Mouse (Mus musculus): ENCODE results near the gene Il6ra. TPM values are rescaled to one million over a fixed set of nuclear protein-coding genes. Genes with fewer than 3 reads are reported as not detected.

The Il6ra gene
- total RNA-seq (2021) = 11.3 and 11.5 TPM in 2 replicates
- long read RNA-seq, experiment 1, partial matches to known transcripts = 0 of 1 reads
- long read RNA-seq, experiment 1, other reads (novel, unspliced or antisense) = 1 of 1 reads
- long read RNA-seq, experiment 2, partial matches to known transcripts = 1 of 2 reads
- long read RNA-seq, experiment 2, other reads (novel, unspliced or antisense) = 1 of 2 reads

GRCm38 (mm10) chr3:89912543-89913391 is at the start of gene Il6ra:
TSS of gene Il6ra (minus strand) at chr3:89913196.
- peak; percentile 94 for DNase-seq

- peak; percentile 52 for DNase-seq
Measured at GRCm38 (mm10) chr3:89962059-89962750, 49.2 kb upstream of the Il6ra start.

GRCm38 (mm10) chr3:89961436-89961835 is 48.4 kb upstream of the Il6ra start:
- no peak for DNase-seq

DNA sequence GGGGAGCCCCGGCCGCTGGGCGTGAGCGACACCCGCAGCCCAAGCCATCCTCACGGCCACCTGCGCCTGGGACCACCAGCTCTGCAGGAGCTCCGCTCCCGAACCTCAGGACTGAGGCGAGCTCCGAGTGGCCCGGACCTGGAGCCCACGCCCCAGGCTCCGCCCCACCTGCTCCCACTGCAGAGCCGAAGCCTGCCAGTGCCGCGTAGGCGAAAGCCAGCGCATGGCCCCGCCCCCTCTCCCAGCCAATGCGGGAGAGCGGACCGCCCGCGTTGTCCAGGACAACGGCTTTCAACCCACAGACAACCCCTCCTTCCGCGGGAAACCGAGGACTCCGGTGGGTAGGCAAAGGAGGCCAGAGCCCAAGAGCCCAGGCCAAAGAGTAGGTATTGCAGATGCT is 47.5 kb upstream of the Il6ra start:
- DNase-seq = peak; percentile 97

GRCm38 (mm10) chr3:89959435-89959834 is 46.4 kb upstream of the Il6ra start:
- no peak for DNase-seq

GRCm38 (mm10) chr3:89957880-89958279 is 44.9 kb upstream of the Il6ra start:
- DNase-seq = no peak

DNA sequence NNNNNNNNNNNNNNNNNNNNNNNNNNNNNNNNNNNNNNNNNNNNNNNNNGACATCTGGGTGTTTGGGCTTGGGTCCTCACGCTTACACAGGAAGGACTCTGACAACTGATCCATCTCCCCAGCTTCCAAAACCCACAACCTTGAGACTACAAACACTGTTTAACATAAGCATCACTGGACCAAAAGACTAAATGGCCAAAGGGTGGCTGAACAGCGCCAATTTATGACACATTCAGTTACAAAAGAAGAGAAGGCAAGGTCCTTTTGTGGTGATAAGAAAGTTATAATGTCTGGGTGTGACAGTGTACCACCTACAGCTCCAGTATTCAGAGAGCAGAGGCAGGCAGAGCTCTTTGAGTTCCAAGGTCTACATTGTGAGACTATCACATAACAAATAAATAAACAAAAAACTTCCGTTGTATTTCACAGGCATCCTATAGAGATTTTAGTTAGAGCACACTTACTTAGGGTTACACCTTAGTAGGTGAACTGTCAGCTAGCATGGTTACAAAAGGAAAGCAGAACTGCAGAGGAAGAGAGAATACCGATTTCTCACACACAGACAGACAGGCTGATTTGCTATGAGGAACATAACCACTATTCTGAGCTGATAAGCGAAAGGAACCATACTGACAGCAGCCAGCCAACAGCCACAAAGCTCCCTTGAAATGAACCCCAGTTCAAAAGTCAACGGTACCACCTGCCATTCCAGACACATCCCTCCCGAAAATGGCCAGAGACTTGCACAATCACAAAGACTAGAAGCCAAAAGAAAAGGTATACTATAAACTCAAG is 43.4 kb upstream of the Il6ra start:
- DNase-seq = no peak

GRCm38 (mm10) chr3:89953420-89953819 is 40.4 kb upstream of the Il6ra start:
- DNase-seq = peak; percentile 90

GRCm38 (mm10) chr3:89948655-89949054 is 35.7 kb upstream of the Il6ra start:
- no peak for DNase-seq

DNA sequence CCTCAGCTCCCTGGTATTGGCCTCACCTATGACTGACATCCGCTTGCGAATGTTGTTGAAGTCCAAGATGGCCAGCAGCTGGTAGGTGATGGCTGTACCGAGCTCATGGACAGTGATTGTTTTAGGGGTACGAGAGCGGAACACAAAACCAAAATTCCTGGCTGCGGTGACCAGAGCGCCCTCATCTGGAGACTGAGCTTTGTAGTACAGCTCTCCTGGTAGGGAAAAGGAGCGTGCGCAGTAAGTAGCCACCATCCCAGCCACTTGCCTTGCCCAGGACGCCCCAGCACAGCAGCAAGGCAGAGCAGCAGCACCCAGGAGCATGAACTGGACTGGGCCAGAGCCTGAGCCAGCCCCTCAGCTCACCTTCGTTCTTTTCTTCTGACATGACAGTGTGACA is 35.0 kb upstream of the Il6ra start:
- DNase-seq = no peak

- DNase-seq = no peak
Measured at GRCm38 (mm10) chr3:89945026-89945425, 32.0 kb upstream of the Il6ra start.

DNA sequence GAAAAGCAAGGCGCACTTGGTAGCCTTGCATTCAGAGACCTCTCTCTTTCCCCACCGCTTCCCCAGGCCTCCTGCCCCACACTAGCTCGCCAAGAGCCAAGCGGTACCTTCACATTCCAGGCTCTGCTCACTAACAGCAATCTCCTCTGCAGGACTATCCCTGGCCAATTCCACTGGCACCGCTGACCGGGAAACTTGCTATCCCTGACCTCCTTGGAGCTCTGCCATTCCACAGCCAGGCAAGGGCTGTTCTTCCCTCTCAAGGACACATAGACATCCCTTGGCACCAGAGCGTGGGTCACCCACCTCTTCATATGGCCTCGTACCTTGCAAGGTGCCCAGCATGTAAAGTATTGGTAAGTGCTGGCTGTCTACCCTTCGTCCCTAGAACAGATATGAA is 29.9 kb upstream of the Il6ra start:
- DNase-seq = peak; percentile 78

GRCm38 (mm10) chr3:89936495-89936894 is 23.5 kb upstream of the Il6ra start:
- DNase-seq = no peak

- DNase-seq = no peak
Measured at GRCm38 (mm10) chr3:89932925-89933324, 19.9 kb upstream of the Il6ra start.

DNA sequence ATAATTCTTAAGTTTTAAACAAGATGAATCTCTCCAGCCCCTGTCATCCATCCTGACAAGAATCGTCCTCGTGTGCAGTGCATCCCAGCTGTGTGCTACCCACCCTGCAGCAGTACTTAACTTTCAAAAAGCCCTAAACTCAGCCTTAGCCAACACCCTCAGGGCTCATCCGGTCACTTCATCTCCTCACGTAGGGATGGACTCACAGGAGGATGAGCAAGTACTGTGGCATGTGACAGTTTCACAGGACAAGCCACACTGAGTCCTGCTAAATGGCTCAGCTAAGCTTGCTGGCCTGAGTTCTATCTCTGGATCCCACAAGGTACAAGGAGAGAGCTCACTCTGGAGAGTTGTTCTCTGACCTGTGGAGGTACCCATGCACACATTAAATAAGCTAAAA is 16.0 kb upstream of the Il6ra start:
- DNase-seq = no peak

DNA sequence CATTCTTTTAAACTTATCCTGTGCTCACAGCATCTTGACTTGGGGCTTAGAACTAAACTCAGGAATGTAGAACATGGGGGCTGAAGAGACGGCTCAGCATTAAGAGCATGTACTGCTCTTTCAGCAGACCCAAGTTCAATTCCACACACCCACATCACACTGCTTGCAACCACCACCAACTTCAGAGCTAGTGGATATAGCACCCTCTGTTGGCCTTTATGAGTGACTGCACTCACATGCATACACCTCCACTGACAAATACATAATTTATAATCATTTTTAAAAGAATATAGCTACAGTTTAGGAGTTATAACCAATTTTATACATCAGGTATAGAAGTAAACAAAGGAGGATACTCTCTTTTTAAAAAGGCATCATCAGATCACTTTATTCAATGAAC is 13.4 kb upstream of the Il6ra start:
- no peak for DNase-seq

- no peak for DNase-seq
Measured at GRCm38 (mm10) chr3:89920711-89921110, 7.7 kb upstream of the Il6ra start.

DNA sequence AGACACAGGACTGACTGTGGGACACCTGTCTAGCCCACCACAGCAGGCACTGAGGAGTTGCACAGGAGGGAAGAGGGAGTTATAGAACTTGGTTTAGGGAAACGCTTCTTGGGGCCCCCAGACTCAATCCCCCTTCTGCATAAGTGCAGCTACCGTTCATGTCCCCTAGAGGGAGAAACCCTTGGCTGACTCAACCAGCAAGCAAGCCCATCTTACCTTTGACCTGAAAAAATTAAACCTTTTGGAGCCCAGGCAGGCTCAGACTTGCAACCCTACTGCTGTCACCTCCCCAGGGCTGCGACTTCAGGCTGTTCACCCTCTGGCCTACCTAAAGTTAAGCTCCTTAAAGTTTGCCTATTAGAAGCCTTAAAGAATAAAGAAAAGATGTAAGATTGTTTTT is 4.4 kb upstream of the Il6ra start:
- DNase-seq = no peak

GRCm38 (mm10) chr3:89916622-89917021 is 3.6 kb upstream of the Il6ra start:
- DNase-seq = no peak

DNA sequence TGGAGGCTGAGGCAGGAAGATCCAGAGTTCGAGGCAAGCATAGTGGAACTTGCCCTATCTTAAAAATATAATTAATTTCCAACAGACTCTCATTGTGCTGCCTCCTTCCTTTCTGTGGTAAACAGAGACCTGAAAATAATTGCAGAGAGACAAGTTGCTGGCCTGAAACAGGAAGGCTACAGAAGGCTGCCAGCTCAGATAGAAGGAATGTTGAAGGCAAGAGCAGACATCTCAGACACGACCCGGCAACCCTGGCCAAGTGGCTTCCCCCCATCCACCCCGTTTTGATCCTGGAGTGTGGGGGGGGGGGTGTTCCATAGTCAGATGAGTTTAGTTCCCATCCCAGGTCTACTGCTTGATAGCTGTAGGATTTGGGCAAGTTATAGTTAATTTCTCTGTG is 1.7 kb upstream of the Il6ra start:
- DNase-seq = no peak

DNA sequence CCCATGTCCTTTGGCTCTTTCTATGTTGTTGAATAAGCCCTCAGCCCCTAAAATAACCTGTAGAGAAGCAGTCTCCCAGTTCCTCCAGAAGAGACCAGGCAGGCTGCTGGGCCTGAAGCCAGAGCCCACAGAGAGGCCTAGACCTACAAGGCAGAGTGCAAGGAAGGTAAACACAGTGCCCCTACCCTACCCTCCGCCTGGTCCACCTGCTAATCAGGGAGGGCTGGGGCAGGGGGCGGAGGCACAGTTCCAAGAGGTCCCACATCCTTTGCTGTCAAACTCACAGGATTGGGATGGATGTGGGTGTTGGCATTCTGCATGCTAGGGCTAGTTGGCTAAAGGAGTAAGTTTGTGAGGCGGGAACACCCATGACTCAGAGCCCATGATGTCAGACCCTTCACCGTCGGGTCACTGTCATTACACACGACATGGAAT is 871 bp downstream of the Il6ra start:
- no peak for DNase-seq

DNA sequence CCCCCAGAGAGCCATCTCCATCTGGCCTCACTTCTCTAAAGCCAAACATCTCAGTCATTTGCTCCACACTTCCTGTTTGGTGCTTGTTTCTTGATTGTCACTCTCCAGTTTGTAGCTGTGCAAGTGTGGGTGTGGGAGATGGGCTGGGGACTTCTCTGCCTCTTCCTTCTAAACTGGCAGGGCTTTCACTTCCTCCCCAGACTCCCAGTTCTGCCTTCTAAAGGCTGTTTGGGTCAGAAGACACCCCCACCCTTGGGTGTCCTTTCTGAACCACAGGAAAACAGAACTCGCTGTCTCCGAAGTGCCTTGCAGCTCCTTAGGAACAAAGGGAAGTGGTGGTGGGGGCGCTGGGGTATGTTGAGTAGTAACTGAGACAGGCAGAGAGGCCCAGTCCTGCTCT is 1.8 kb downstream of the Il6ra start:
- no peak for DNase-seq

All from adrenal gland, postnatal 14 days (tissue).